Mouse (Mus musculus) erythroblast, embryonic 14.5 days (primary cell): Measurements from ENCODE around the gene Uggt2. TPM values are rescaled to one million over a fixed set of nuclear protein-coding genes. Genes with fewer than 3 reads are reported as not detected.

Experiments
- H3K27me3 ChIP-seq: 2 replicates; pipeline ENCODE4 v1.6.1; 2012; ENCODE audit warnings: inconsistent platforms; ENCODE audit not compliant: control insufficient read depth
- H3K36me3 ChIP-seq: 2 replicates; pipeline ENCODE4 v1.6.1; 2012; ENCODE audit warnings: mild to moderate bottlenecking, inconsistent platforms; ENCODE audit not compliant: control insufficient read depth
- H3K4me1 ChIP-seq: 2 replicates; pipeline ENCODE4 v1.6.1; 2012; ENCODE audit warnings: inconsistent platforms; ENCODE audit not compliant: control insufficient read depth
- H3K4me3 ChIP-seq: replicated peaks from 2 replicates; pipeline ENCODE3; 2012; ENCODE audit warnings: moderate library complexity, mild to moderate bottlenecking, inconsistent platforms
- H3K9me3 ChIP-seq: 2 replicates; pipeline ENCODE4 v1.6.1; 2012; ENCODE audit warnings: low read length, inconsistent platforms, mixed read lengths; ENCODE audit not compliant: control insufficient read depth
- GATA1 ChIP-seq: IDR thresholded peaks from 2 replicates; pipeline ENCODE4 v1.6.1; 2012; ENCODE audit warnings: low read length, inconsistent platforms, mixed read lengths
- TAL1 ChIP-seq: IDR thresholded peaks from 3 replicates; pipeline ENCODE4 v1.6.1; 2012; ENCODE audit warnings: low read length, inconsistent platforms, mixed read lengths
- polyA plus RNA-seq: library from polyadenylated mRNA; stranded (reverse); fragments of >175 nt; gene quantifications from 2 replicates; pipeline ENCODE4 v1.2.3, GENCODE M21; 2012

Gene Uggt2
- polyA plus RNA-seq, 1 experiment = not detected

GRCm38 (mm10) chr14:118977136-118977816, 122.0 kb downstream of the Uggt2 start:
- Histone ChIP-seq H3K36me3 (peaks cover 78% of the 10 kb centered on the region), H3K4me3 (no peak overlapping the region), H3K9me3 (no peaks in the 10 kb centered on the region), H3K4me1 (peaks cover 1% of the 10 kb centered on the region; the same call in 1 of the 2 replicates), H3K27me3 (no peaks in the 10 kb centered on the region)
- TF ChIP-seq TAL1 (no peak), GATA1 (no peak)

DNA sequence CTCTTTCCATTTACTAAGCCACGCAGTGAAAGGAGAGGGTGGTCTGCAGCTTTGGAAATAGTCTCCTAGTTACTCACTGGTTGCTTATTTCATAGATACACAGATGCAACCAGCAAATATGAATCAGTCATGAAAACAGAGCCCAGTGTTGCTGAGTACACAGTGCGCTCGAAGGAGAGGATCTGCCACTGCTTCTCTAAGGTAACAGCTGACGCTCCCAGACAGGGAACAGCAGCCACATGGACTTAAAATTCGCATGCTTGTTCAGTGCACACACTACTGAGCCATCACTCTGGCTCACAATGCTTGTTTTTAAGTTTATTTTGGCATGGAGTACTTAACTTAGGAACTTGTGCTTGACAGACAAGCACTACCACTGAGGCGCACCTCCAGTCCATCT, 127.0 kb downstream of the Uggt2 start:
- no peaks in the 10 kb centered on the region for H3K4me1 ChIP-seq
- H3K9me3 ChIP-seq = no peaks in the 10 kb centered on the region
- no peaks in the 10 kb centered on the region for H3K27me3 ChIP-seq
- H3K4me3 ChIP-seq = no peak overlapping the region
- TF ChIP-seq TAL1 = no peak
- TF ChIP-seq GATA1 = no peak
- H3K36me3 ChIP-seq = peaks cover 94% of the 10 kb centered on the region

DNA sequence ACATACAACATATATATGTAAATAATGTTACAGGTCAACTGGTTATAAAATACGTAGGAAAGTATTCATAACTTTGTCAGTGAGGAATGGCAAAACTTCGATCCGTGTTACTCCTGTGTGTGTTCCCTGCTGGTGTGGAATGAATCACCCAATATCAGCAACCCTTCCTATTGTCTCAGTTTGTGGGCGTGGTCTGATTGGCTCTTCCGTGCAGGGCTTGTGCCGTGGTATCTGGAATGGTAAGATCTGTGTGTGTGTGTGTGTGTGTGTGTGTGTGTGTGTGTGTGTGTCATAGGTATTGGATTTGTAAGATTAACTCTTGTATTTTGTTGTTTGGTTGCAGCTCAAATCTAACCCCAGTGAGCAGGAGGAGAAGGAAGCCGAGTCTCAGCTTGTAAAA, 131.6 kb downstream of the Uggt2 start:
- TF ChIP-seq GATA1 (no peak), TAL1 (no peak)
- Histone ChIP-seq H3K36me3 (peaks cover 68% of the 10 kb centered on the region), H3K4me1 (no peaks in the 10 kb centered on the region)

DNA sequence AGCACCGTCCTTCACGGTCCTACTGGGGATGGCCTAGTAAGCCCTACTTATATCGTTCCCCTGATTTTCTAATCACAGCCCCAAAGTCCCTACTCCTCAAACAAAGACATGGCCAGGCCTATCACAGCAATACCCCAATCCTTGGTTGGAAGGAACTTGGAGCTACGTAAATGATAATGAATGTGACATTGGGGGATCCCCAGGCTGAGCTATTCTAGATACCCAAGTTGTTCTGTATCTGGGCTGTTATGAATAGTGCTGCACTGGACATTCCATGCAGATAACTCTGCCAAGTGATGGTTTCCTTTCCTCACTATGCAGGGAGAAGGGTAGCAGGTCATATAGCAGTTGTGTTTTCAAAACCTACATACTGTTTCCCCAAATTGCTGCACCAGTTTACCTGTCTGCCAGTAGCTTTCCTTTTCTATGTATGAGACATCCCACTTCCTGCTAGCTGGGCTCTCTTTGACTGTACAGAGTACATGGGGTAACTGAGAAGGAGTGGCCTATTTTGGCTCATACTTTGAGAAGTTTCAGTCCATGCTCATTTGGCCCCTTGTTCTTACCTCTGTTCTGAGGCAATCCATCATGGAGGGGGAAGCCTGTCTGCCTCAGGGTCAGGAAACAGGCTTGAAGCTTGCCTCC, 133.8 kb downstream of the Uggt2 start:
- TF ChIP-seq TAL1 (no peak), GATA1 (no peak)
- no peaks in the 10 kb centered on the region for H3K4me1 ChIP-seq
- no peak overlapping the region for H3K4me3 ChIP-seq
- H3K36me3 ChIP-seq = peaks cover 68% of the 10 kb centered on the region
- H3K9me3 ChIP-seq = no peaks in the 10 kb centered on the region
- no peaks in the 10 kb centered on the region for H3K27me3 ChIP-seq

More for the DNA sequence above, 131.6 kb downstream of the Uggt2 start:
- H3K27me3 ChIP-seq = no peaks in the 10 kb centered on the region
- H3K9me3 ChIP-seq = no peaks in the 10 kb centered on the region
- no peak overlapping the region for H3K4me3 ChIP-seq

GRCm38 (mm10) chr14:118958010-118958409, 141.2 kb downstream of the Uggt2 start:
- no peaks in the 10 kb centered on the region for H3K9me3 ChIP-seq
- no peaks in the 10 kb centered on the region for H3K27me3 ChIP-seq
- H3K4me1 ChIP-seq = no peaks in the 10 kb centered on the region
- H3K36me3 ChIP-seq = peaks cover 91% of the 10 kb centered on the region
- TF ChIP-seq TAL1 (no peak), GATA1 (no peak)
- H3K4me3 ChIP-seq = no peak overlapping the region

GRCm38 (mm10) chr14:118951912-118952583, 147.2 kb downstream of the Uggt2 start:
- H3K36me3 ChIP-seq = peaks cover 43% of the 10 kb centered on the region
- H3K9me3 ChIP-seq = no peaks in the 10 kb centered on the region
- TF ChIP-seq GATA1 (no peak), TAL1 (no peak)

DNA sequence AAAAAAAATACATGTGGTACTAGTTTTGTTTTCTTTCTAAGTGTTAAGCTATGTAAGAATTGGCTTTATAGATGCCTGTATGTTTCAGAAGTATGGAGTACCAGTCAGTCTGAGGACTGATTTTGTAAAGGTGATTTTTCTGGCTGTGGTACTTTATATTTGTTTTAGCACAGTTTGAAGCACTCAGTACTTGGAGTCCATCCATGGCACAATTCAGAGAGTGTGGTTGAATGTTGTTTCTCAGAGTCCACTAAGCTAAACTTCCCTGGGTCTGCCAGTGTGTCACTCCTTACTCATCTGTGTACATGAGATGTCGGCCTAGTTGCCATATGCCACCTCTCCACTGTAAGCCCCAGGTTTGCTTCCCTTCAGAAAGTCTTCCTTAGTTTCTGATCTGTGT, 150.4 kb downstream of the Uggt2 start:
- Histone ChIP-seq H3K36me3 (peaks cover 20% of the 10 kb centered on the region), H3K4me3 (no peak overlapping the region), H3K4me1 (no peaks in the 10 kb centered on the region; the same call in 1 of the 2 replicates), H3K27me3 (no peaks in the 10 kb centered on the region), H3K9me3 (no peaks in the 10 kb centered on the region)
- no peak for TF ChIP-seq TAL1
- TF ChIP-seq GATA1 = no peak

More at GRCm38 (mm10) chr14:118951912-118952583, 147.2 kb downstream of the Uggt2 start:
- no peak overlapping the region for H3K4me3 ChIP-seq
- no peaks in the 10 kb centered on the region for H3K27me3 ChIP-seq
- no peaks in the 10 kb centered on the region; the same call in 1 of the 2 replicates for H3K4me1 ChIP-seq

DNA sequence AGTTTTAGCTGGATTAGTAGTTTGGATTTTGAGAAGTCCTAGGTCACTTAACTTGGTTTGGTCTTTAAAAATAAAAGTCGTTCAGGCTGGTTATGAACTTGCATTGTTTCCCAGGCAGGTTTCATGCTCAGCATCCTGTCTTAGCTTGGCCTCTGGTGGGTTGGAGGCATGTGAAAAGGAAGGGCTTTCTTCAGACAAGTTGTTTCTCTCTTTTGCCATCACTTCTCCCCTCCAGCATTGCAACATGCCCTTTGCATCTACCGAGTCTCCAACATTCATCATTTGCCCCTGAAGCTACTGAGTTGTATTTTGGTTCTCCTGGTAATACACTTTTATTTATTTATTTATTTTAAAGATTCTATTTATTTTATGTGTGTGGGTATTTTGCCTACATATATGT, 154.5 kb downstream of the Uggt2 start:
- TF ChIP-seq TAL1 (no peak), GATA1 (no peak)
- H3K4me3 ChIP-seq = no peak overlapping the region
- no peaks in the 10 kb centered on the region for H3K9me3 ChIP-seq
- H3K4me1 ChIP-seq = peaks cover 11% of the 10 kb centered on the region
- no peaks in the 10 kb centered on the region for H3K27me3 ChIP-seq
- H3K36me3 ChIP-seq = peaks cover 14% of the 10 kb centered on the region

DNA sequence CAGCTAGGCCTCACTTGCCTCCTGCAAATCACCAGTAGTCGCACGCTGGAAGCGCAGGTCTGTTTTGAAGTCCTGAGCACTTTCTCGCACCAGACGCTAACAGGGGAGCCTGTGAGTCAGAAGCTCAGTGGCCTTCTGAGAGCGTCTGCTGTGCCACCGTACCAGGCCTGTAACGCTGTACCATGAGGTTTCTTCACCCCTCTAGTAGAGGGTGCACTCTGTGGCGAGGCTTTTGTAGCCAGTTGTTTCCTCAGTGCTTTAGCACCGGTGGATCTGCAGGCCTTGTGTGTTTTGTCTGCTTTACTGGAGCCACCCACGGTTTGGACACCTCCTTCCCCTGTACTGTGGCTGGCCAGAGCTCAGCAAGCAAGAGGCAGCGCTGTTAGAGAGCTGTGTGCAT, 157.2 kb downstream of the Uggt2 start:
- TF ChIP-seq TAL1 = no peak
- no peak for TF ChIP-seq GATA1
- peaks cover 14% of the 10 kb centered on the region for H3K36me3 ChIP-seq

More for the DNA sequence above, 157.2 kb downstream of the Uggt2 start:
- Histone ChIP-seq H3K4me3 (no peak overlapping the region), H3K27me3 (no peaks in the 10 kb centered on the region), H3K9me3 (no peaks in the 10 kb centered on the region), H3K4me1 (peaks cover 29% of the 10 kb centered on the region)
